Mouse (Mus musculus): ENCODE data around the gene Ralb. TPM values are rescaled to one million over a fixed set of nuclear protein-coding genes. Genes with fewer than 3 reads are reported as not detected.

Gene Ralb
- total and polyA plus RNA-seq, 2 experiments from 2014 or later: 41.9 to 63.2 TPM

GRCm38 (mm10) chr1:119476905-119477353 lies 27.7 kb downstream of the Ralb start:
- Histone ChIP-seq H3K27ac (ENCODE audit: low read depth, low read length) (no peak overlapping the region), H3K36me3 (ENCODE audit: insufficient read depth, low read length) (peaks cover 21% of the 10 kb centered on the region), H3K9me3 (ENCODE audit: low read length) (no peaks in the 10 kb centered on the region), H3K4me2 (ENCODE audit: low read depth, low read length, poor library complexity, severe bottlenecking) (no peak overlapping the region), H3K9ac (replicated peaks; ENCODE audit: low read length, poor library complexity, severe bottlenecking) (no peak overlapping the region), H3K4me3 (ENCODE audit: low read depth, low read length) (no peak overlapping the region), H3K27me3 (ENCODE audit: insufficient read depth, low read length) (no peaks in the 10 kb centered on the region), H3K4me1 (ENCODE audit: insufficient read depth, low read length) (no peaks in the 10 kb centered on the region)
- 73% methylated on average over 7 of the region's 7 CpGs for WGBS
- no peak for TF ChIP-seq CTCF (IDR thresholded peaks at IDR 0.05)
- ATAC-seq (ENCODE audit: low FRiP score): no peak
- DNase-seq (ENCODE audit: low spot score): no peak

- TF ChIP-seq CTCF (IDR thresholded peaks at IDR 0.05): no peak
- ATAC-seq (ENCODE audit: low FRiP score) (no peak), DNase-seq (ENCODE audit: low spot score) (no peak)
- H3K36me3 ChIP-seq (ENCODE audit: insufficient read depth, low read length): peaks cover 29% of the 10 kb centered on the region
- no peaks in the 10 kb centered on the region for H3K9me3 ChIP-seq (ENCODE audit: low read length)
- H3K4me1 ChIP-seq (ENCODE audit: insufficient read depth, low read length): no peaks in the 10 kb centered on the region
- no peak overlapping the region for H3K27ac ChIP-seq (ENCODE audit: low read depth, low read length)
- 90% methylated on average over 7 of the region's 7 CpGs for WGBS
- H3K9ac ChIP-seq (replicated peaks; ENCODE audit: low read length, poor library complexity, severe bottlenecking): no peak overlapping the region
- no peak overlapping the region for H3K4me3 ChIP-seq (ENCODE audit: low read depth, low read length)
- no peak overlapping the region for H3K4me2 ChIP-seq (ENCODE audit: low read depth, low read length, poor library complexity, severe bottlenecking)
- no peaks in the 10 kb centered on the region for H3K27me3 ChIP-seq (ENCODE audit: insufficient read depth, low read length)
Observed at GRCm38 (mm10) chr1:119474671-119475070, 29.9 kb downstream of the Ralb start.

- no peak overlapping the region for H3K4me3 ChIP-seq (ENCODE audit: low read depth, low read length)
- no peak for TF ChIP-seq CTCF (IDR thresholded peaks at IDR 0.05)
- H3K27ac ChIP-seq (ENCODE audit: low read depth, low read length): no peak overlapping the region
- no peaks in the 10 kb centered on the region for H3K9me3 ChIP-seq (ENCODE audit: low read length)
- no peak overlapping the region for H3K4me2 ChIP-seq (ENCODE audit: low read depth, low read length, poor library complexity, severe bottlenecking)
- peaks cover 30% of the 10 kb centered on the region for H3K36me3 ChIP-seq (ENCODE audit: insufficient read depth, low read length)
- DNase-seq (ENCODE audit: low spot score) (no peak), ATAC-seq (ENCODE audit: low FRiP score) (no peak)
- no peaks in the 10 kb centered on the region for H3K4me1 ChIP-seq (ENCODE audit: insufficient read depth, low read length)
- 38% methylated on average over 11 of the region's 11 CpGs for WGBS
- H3K27me3 ChIP-seq (ENCODE audit: insufficient read depth, low read length): no peaks in the 10 kb centered on the region
- no peak overlapping the region for H3K9ac ChIP-seq (replicated peaks; ENCODE audit: low read length, poor library complexity, severe bottlenecking)
Observed at GRCm38 (mm10) chr1:119472648-119473047, 31.9 kb downstream of the Ralb start.

GRCm38 (mm10) chr1:119471793-119472396 lies 32.7 kb downstream of the Ralb start:
- no peak for DNase-seq (ENCODE audit: low spot score)

GRCm38 (mm10) chr1:119463386-119463785 lies 41.2 kb downstream of the Ralb start:
- H3K4me2 ChIP-seq (ENCODE audit: low read depth, low read length, poor library complexity, severe bottlenecking): no peak overlapping the region
- no peaks in the 10 kb centered on the region for H3K36me3 ChIP-seq (ENCODE audit: insufficient read depth, low read length)
- no peak overlapping the region for H3K9ac ChIP-seq (replicated peaks; ENCODE audit: low read length, poor library complexity, severe bottlenecking)
- H3K9me3 ChIP-seq (ENCODE audit: low read length): no peaks in the 10 kb centered on the region
- ATAC-seq (ENCODE audit: low FRiP score) (no peak), DNase-seq (ENCODE audit: low spot score) (peak; percentile 46)
- 51% methylated on average over 2 of the region's 2 CpGs for WGBS
- H3K27me3 ChIP-seq (ENCODE audit: insufficient read depth, low read length): no peaks in the 10 kb centered on the region
- no peaks in the 10 kb centered on the region for H3K4me1 ChIP-seq (ENCODE audit: insufficient read depth, low read length)
- H3K4me3 ChIP-seq (ENCODE audit: low read depth, low read length): no peak overlapping the region
- peak; percentile 69 for TF ChIP-seq CTCF (IDR thresholded peaks at IDR 0.05)
- H3K27ac ChIP-seq (ENCODE audit: low read depth, low read length): no peak overlapping the region

More at GRCm38 (mm10) chr1:119471793-119472396, 32.7 kb downstream of the Ralb start:
- Histone ChIP-seq H3K9ac (replicated peaks; ENCODE audit: low read length, poor library complexity, severe bottlenecking) (no peak overlapping the region), H3K27me3 (ENCODE audit: insufficient read depth, low read length) (no peaks in the 10 kb centered on the region), H3K4me2 (ENCODE audit: low read depth, low read length, poor library complexity, severe bottlenecking) (no peak overlapping the region), H3K4me3 (ENCODE audit: low read depth, low read length) (no peak overlapping the region), H3K4me1 (ENCODE audit: insufficient read depth, low read length) (no peaks in the 10 kb centered on the region), H3K9me3 (ENCODE audit: low read length) (no peaks in the 10 kb centered on the region), H3K27ac (ENCODE audit: low read depth, low read length) (no peak overlapping the region), H3K36me3 (ENCODE audit: insufficient read depth, low read length) (peaks cover 30% of the 10 kb centered on the region)
- ATAC-seq (ENCODE audit: low FRiP score): no peak
- 45% methylated on average over 14 of the region's 14 CpGs for WGBS
- TF ChIP-seq CTCF (IDR thresholded peaks at IDR 0.05): no peak

GRCm38 (mm10) chr1:119460062-119460461 lies 44.5 kb downstream of the Ralb start:
- Histone ChIP-seq H3K27ac (ENCODE audit: low read depth, low read length) (no peak overlapping the region), H3K4me1 (ENCODE audit: insufficient read depth, low read length) (no peaks in the 10 kb centered on the region), H3K36me3 (ENCODE audit: insufficient read depth, low read length) (no peaks in the 10 kb centered on the region), H3K4me3 (ENCODE audit: low read depth, low read length) (no peak overlapping the region), H3K9me3 (ENCODE audit: low read length) (no peaks in the 10 kb centered on the region), H3K27me3 (ENCODE audit: insufficient read depth, low read length) (peaks cover 3% of the 10 kb centered on the region; the same call in 1 of the 2 replicates), H3K4me2 (ENCODE audit: low read depth, low read length, poor library complexity, severe bottlenecking) (no peak overlapping the region), H3K9ac (replicated peaks; ENCODE audit: low read length, poor library complexity, severe bottlenecking) (no peak overlapping the region)
- ATAC-seq (ENCODE audit: low FRiP score) (no peak), DNase-seq (ENCODE audit: low spot score) (no peak)
- WGBS: 64% methylated on average over 2 of the region's 2 CpGs
- no peak for TF ChIP-seq CTCF (IDR thresholded peaks at IDR 0.05)
